Mouse (Mus musculus) adrenal gland, postnatal 10 days (tissue): ENCODE data around the gene Pfkm. TPM values are rescaled to one million over a fixed set of nuclear protein-coding genes. Genes with fewer than 3 reads are reported as not detected.
A peak's percentile ranks its signal among the peaks of the same experiment; 100 is the strongest.

Experiments
- DNase-seq: peaks from one replicate; pipeline ENCODE4 v3.0.0; 2021; ENCODE audit warnings: mixed read lengths
- total RNA-seq, 2 experiments: library from RNA; stranded (reverse); gene quantifications; 2 replicates each; pipeline ENCODE4 v1.2.3; 2021

Gene Pfkm
- total RNA-seq, 2 experiments from 2014 or later: 77.0 to 168 TPM

DNA sequence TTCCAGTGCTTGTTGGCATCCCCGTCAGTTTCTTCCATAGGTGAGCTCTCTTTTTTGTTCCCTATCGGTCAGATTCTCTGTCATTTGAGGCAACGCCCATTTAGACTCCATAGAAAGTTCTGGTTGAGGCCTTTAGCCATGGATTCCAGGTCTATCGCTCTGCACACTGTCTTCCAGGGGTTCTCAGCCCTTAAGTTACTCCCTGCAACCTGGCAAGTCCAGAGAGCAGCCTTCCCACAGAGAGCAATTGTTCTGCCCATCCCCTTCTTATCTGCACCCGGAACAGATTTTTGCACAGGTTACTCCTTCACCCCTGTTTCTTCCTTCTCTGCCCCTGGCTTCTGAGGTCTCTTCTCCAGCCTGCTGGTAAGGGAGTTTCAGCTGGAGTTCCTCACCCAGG, 79.7 kb downstream of the Pfkm start:
- no peak for DNase-seq

DNA sequence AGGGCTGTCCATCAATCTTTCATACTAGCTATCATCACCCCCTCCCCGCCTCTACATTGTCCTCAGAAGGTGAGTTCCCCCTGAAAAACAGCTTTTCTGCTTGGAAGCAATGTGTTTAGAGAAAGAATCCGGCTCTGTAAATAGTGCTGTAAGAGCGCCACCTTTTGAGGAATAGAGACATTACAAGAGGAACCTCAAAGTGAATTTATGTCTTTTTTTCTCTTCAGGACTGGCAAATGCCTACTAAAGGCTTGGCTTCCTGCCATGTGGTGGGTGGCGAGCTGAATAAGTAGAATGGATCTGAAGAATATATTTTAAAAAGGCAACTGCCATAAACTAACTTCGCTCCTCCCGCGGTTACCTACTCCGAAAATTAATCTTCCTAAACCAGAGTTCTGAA, 81.4 kb downstream of the Pfkm start:
- peak; percentile 26 for DNase-seq

DNA sequence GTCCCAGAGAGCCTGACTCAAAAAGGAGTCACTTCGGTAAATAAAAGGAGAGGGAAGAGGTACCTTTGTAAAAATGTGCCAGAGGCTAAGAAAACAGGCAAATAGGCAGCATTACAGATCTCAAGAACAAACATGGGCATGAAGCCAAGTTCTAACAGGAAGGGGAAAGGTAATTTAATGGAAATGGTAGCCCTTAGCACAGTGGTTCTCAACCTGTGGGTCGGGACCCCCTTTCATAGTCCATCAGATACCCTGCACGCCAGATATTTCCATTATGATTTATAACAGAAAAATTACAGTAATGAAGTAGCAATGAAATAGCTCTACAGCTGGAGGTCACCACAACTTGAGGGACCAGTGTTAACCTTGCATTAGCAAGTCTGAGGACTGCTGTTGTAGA, 84.9 kb downstream of the Pfkm start:
- no peak for DNase-seq

DNA sequence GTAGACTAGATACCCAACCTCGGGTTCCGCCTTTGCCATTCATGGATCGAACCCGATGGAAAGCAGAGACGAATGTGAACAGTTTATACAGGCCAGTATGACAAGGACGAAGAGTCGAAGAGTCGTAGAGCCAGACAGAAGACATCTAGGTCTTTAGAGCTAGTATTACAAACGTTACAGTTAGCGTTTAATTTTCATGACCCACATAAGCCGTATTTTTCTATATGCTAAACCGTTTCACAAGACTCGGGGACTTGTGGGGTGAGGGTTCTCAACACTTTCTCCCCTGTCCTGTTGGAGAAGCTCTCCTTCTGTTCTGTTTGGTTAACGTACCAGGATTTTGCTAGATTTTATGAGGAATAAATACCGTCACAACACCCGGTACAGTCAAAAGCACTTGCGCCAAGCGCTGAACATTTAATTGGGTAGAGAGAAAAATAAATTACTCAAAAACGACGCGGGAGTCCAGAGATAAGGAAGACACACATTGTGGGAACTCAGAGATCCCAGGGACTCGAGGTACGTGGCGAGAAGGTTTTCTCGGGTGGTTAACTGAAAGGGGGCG, 88.3 kb downstream of the Pfkm start:
- no peak for DNase-seq

DNA sequence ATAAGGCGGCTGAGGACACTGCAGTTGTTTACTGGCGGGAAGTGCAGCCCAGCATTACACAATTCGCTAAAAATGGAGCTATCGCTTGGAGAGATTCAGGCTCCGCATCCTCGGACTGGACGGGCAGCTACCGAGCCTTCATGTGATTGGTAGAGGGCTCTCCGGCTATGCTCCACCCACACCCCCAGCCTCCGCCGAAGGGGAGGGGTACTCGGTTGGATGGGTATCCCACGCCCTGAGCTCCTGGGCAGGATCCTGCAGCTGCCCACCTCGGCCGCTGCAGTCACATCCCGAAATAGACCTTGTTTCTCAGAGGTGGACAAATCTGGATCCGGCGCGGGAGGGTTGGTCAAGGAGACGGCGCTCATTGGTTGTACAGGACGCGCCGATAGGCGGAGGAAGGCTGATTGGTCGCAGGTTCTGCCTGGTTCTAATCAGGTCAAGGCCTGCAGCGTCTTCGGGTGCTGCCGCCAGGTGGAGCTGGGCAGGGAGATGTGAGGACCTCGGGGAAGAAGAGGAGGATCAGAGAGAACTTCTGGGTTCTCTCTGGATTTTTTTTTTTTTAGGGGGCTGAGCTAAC, 88.8 kb downstream of the Pfkm start:
- peak; percentile 93 for DNase-seq

Other genes starting within 250 kb of the Pfkm start
- 10 to 100 TPM; 50.4 to 76.7 TPM for gene Hdac7, start 248.1 kb upstream of the Pfkm start, total RNA-seq
- 1 to 10 TPM; 5.3 to 5.4 TPM for gene Vdr, start 182.0 kb upstream of the Pfkm start, total RNA-seq
- gene Tmem106c, start 128.4 kb upstream of the Pfkm start, total RNA-seq: 10 to 100 TPM; 38.1 to 49.5 TPM
- gene Col2a1, start 87.9 kb upstream of the Pfkm start, total RNA-seq: 10 to 100 TPM in 1 of 2 experiments, under 1 TPM in 1; 0.33 to 17.3 TPM
- gene Senp1, start 1.2 kb downstream of the Pfkm start, total RNA-seq: 10 to 100 TPM; 17.2 to 22.8 TPM
- 10 to 100 TPM; 43.2 to 54.1 TPM for gene Asb8, start 73.0 kb downstream of the Pfkm start, total RNA-seq
- 1 to 10 TPM; 1.2 to 1.5 TPM for gene Ccdc184, start 74.6 kb downstream of the Pfkm start, total RNA-seq
- not detected for gene Olfr288, start 103.0 kb downstream of the Pfkm start, total RNA-seq
- not detected for gene Gm44579, start 128.4 kb downstream of the Pfkm start, total RNA-seq
- not detected for gene Olfr287, start 128.5 kb downstream of the Pfkm start, total RNA-seq
- not detected for gene Olfr286, start 141.9 kb downstream of the Pfkm start, total RNA-seq
- gene H1fnt, start 164.7 kb downstream of the Pfkm start, total RNA-seq: not detected
- gene Zfp641, start 203.6 kb downstream of the Pfkm start, total RNA-seq: 1 to 10 TPM; 3.9 to 7.4 TPM
- not detected for gene Olfr285, start 224.8 kb downstream of the Pfkm start, total RNA-seq
- gene Olfr284, start 248.4 kb downstream of the Pfkm start, total RNA-seq: not detected